Mouse (Mus musculus): ENCODE data around the gene Vmn1r18.

GRCm38 (mm10) chr6:57431196-57431595 is 35.6 kb upstream of the Vmn1r18 start:
- TF ChIP-seq CTCF (IDR thresholded peaks at IDR 0.05; ENCODE audit: low read depth, low read length) (no peak), POLR2A (IDR thresholded peaks at IDR 0.05; ENCODE audit: extremely low read depth, insufficient read depth, low read length) (no peak)

Measured in liver, adult 2 months (tissue).